Mouse (Mus musculus) hindbrain, embryonic 11.5 days (tissue): Measurements from ENCODE around the gene Mex3d. TPM values are rescaled to one million over a fixed set of nuclear protein-coding genes. Genes with fewer than 3 reads are reported as not detected.

Experiments used
- ATAC-seq: fragments of 200-750 bp; cut with Nextera tagmentation; 2 replicates; pipeline ENCODE4 v1.8.0; 2017; ENCODE audit warnings: mild to moderate bottlenecking, moderate TSS enrichment, moderate library complexity; ENCODE audit not compliant: low FRiP score
- DNase-seq: peaks from one replicate; pipeline ENCODE4 v3.0.0-alpha.2; 2015; ENCODE audit warnings: low spot score
- H3K27ac ChIP-seq: fragments of 300-500 bp; sonication (generic); 2 replicates; pipeline ENCODE4 v1.5.1; 2014; ENCODE audit warnings: mild to moderate bottlenecking, low read depth, low read length
- H3K27me3 ChIP-seq: fragments of 300-500 bp; sonication (generic); 2 replicates; pipeline ENCODE4 v1.6.1; 2014; ENCODE audit warnings: mild to moderate bottlenecking, low read length, moderate library complexity, mixed read lengths; ENCODE audit not compliant: control insufficient read depth, insufficient read depth
- H3K36me3 ChIP-seq: fragments of 300-500 bp; sonication (generic); 2 replicates; pipeline ENCODE4 v1.6.1; 2014; ENCODE audit warnings: mild to moderate bottlenecking, low read length, moderate library complexity, mixed read lengths; ENCODE audit not compliant: control insufficient read depth, insufficient read depth
- H3K4me1 ChIP-seq: fragments of 300-500 bp; sonication (generic); replicated peaks from 2 replicates; pipeline ENCODE4 v1.6.1; 2014; ENCODE audit warnings: low read length, mixed read lengths; ENCODE audit not compliant: control insufficient read depth, insufficient read depth
- H3K4me2 ChIP-seq: fragments of 300-500 bp; sonication (generic); replicated peaks from 2 replicates; pipeline ENCODE4 v1.6.1; 2014; ENCODE audit warnings: mild to moderate bottlenecking, low read depth, low read length
- H3K4me3 ChIP-seq: fragments of 300-500 bp; sonication (generic); 2 replicates; pipeline ENCODE4 v1.5.1; 2014; ENCODE audit warnings: low read depth, low read length
- H3K9ac ChIP-seq: fragments of 300-500 bp; sonication (generic); 2 replicates; pipeline ENCODE4 v1.6.1; 2014; ENCODE audit warnings: low read depth, low read length
- H3K9me3 ChIP-seq: fragments of 300-500 bp; sonication (generic); 2 replicates; pipeline ENCODE4 v1.6.1; 2016; ENCODE audit warnings: low read length; ENCODE audit not compliant: control insufficient read depth
- WGBS: fragments of 180-500 bp; shearing (Covaris S2); extraction: QIAGEN DNeasy Blood & Tissue Kit; methylation state at CpG from one replicate; pipeline ENCODE4 v1.1.7; 2014; 5-methylcytosine and 5-hydroxymethylcytosine counted together
- polyA plus RNA-seq: library from polyadenylated mRNA; unstranded; fragments of >200 nt; fragmentation: Nextera tagmentation; extraction: Ambion mirVana; gene quantifications from 2 replicates; pipeline ENCODE4 v1.2.1, GENCODE M21; 2014

Gene Mex3d
- polyA plus RNA-seq, 1 experiment from 2014 or later, result 14.7 TPM

DNA sequence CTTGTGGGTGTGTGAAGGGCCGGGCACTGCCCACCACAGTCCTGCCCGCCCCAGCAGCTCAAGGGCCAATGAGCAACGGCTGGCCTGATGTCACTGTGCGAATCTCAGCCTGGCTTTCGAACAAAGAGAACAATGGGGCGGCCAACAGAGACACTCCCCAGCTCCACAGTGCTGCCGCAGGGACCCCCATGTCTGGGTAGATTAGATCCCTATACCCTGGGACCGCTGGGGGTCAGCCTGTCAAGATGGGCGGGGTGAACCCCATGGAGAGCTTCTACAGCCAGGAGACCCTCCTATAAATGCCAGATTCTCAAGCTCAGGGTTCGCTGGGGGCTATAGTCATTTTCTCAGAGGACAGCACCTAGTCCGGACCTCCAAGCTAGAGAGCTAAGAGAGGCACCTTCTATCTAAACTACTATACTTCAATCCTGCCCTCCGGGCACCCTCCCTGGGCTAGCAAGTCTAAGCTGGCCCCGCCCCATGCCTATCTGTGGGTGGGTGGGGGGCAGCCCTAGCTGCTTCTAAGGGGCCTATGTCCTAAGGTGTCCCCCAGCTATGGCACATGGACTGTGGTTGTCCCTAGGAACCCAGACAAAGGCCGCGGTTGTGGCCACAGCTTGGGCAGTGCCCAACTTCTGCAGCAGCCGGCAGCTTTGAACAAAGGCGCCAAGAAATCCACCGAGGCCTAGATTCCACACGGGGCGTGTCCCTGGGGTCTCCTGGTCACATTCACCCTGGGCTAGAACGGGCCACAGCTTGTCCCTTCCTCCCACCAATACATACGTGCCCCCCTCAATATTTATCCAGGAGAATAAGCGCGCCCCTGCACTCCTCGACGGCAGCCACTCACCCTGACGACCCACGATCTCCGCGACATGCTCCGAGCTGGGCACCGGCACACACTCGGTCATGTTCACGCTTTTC, 1.4 kb downstream of the Mex3d start:
- peak overlapping the region; percentile 80 for H3K4me2 ChIP-seq
- ATAC-seq (peak; percentile 77), DNase-seq (peak; percentile 82)
- H3K27ac ChIP-seq, result peak overlapping the region; percentile 99
- peak overlapping the region; percentile 98 for H3K4me3 ChIP-seq
- H3K9ac ChIP-seq, result peak overlapping the region; percentile 100
- H3K4me1 ChIP-seq, result peaks cover 12% of the 10 kb centered on the region
- H3K9me3 ChIP-seq, result no peaks in the 10 kb centered on the region
- WGBS, result 1% methylated on average over 34 of the region's 34 CpGs
- no peaks in the 10 kb centered on the region for H3K27me3 ChIP-seq
- peaks cover 17% of the 10 kb centered on the region for H3K36me3 ChIP-seq

DNA sequence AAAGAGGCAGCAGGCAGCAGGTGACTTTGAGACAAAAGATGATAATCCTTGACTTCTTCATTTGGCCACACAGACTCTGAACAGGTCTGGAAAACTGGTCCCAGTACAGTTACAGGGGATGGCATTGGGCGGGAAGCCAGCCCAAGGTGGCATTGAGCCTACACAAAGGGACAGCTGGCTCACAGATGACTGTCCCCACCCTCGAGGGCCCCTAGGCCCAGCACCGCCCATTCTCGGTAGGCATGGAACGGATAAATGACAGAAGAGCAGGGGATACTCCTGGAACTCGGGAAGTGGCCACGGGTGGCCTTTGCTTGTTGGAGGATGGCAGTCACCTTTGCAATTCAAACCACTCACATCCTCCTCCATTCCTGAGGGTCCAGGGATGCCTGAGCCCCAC, 2.1 kb downstream of the Mex3d start:
- peak overlapping the region; percentile 100 for H3K9ac ChIP-seq
- peaks cover 12% of the 10 kb centered on the region for H3K4me1 ChIP-seq
- peak overlapping the region; percentile 80 for H3K4me2 ChIP-seq
- no peaks in the 10 kb centered on the region for H3K27me3 ChIP-seq
- peaks cover 21% of the 10 kb centered on the region for H3K36me3 ChIP-seq
- H3K9me3 ChIP-seq, result no peaks in the 10 kb centered on the region
- H3K4me3 ChIP-seq, result peak overlapping the region; percentile 98
- ATAC-seq (peak; percentile 21), DNase-seq (no peak)
- 16% methylated on average over 7 of the region's 7 CpGs for WGBS
- H3K27ac ChIP-seq, result peak overlapping the region; percentile 99

DNA sequence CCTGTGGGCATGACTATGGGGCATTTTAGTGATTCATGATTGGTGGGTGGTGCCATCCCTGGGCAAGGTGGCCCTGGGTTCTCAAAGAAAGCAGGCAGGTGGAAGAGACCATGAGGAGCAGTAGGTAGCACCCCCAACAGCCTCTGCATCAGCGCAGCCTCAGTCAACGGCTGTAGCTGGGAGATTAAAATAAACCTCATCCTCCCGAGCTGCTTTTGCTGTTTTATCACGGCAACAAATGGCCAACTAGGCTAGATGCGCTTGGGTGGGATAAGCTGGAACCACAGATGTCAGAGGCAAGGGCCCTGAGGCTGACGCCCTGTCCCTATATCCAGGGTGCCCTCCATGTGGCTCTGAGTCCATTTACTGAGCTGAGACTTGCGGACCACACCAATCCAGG, 2.8 kb downstream of the Mex3d start:
- Histone ChIP-seq H3K27ac (peak overlapping the region; percentile 99), H3K4me1 (peaks cover 12% of the 10 kb centered on the region), H3K4me2 (peak overlapping the region; percentile 80), H3K36me3 (peaks cover 21% of the 10 kb centered on the region), H3K27me3 (no peaks in the 10 kb centered on the region), H3K9ac (peak overlapping the region; percentile 100), H3K9me3 (no peaks in the 10 kb centered on the region), H3K4me3 (peak overlapping the region; percentile 98)
- ATAC-seq, result no peak
- no peak for DNase-seq
- WGBS, result 82% methylated on average over 7 of the region's 7 CpGs

DNA sequence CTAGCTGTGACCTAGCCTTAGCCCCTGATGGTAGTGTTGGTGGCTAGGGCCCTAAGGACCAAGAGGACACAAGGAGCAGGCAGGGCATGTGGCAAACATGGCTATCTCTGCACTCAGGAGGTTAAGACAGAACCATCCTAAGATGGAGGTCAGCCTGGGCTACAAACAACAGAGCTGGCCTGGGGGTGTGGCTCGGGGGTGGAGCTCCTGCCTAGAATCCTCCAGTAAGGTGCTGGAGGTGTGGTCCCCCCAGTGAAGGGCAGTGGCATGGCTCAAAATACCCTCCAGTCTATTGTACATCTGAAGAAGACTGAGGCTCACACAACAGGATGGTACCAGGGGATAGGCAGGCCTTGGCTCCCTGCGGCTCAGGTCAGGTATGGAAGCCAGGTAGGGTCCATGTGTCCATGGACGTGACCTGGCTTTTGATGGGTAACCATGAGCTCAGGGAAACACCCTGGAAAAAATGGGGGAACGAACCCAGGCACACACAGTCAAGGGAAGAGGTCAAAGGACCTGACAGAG, 3.3 kb downstream of the Mex3d start:
- Histone ChIP-seq H3K36me3 (peaks cover 21% of the 10 kb centered on the region), H3K9ac (peak overlapping the region; percentile 100; the same call in 1 of the 2 replicates), H3K4me3 (peak overlapping the region; percentile 98), H3K27ac (no peak overlapping the region), H3K27me3 (no peaks in the 10 kb centered on the region), H3K9me3 (no peaks in the 10 kb centered on the region), H3K4me1 (peaks cover 12% of the 10 kb centered on the region), H3K4me2 (peak overlapping the region; percentile 80)
- ATAC-seq, result no peak
- no peak for DNase-seq
- WGBS, result 88% methylated on average over 4 of the region's 4 CpGs

DNA sequence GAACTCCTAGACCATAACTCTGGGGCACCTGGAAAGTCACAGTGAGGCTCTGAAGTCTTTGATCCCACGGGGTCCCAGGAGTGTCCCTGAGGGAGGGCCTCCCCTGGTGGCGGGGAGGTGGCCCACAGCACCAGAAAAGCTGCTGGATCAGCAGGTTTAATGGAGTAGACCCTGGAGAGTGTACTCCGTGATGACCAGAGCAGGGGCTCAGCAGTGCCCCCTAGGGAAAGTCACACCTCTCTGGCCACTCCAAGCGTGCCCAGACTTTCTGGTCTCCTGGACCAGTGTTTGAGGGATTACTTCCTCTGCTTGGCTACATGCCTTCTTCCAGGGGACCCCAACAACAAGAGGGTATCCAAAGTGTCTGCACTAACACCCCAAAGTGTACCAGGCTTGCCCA, 4.0 kb downstream of the Mex3d start:
- H3K36me3 ChIP-seq, result peaks cover 21% of the 10 kb centered on the region
- H3K9me3 ChIP-seq, result no peaks in the 10 kb centered on the region
- peak overlapping the region; percentile 80 for H3K4me2 ChIP-seq
- H3K4me1 ChIP-seq, result peaks cover 12% of the 10 kb centered on the region
- 72% methylated on average over 4 of the region's 4 CpGs for WGBS
- peak overlapping the region; percentile 47; the same call in 1 of the 2 replicates for H3K9ac ChIP-seq
- no peak overlapping the region for H3K27ac ChIP-seq
- ATAC-seq, result no peak
- no peaks in the 10 kb centered on the region for H3K27me3 ChIP-seq
- H3K4me3 ChIP-seq, result 0 out of 2 replicates have a peak overlapping the region, but pooled peaks have one; percentile 10
- DNase-seq, result no peak

DNA sequence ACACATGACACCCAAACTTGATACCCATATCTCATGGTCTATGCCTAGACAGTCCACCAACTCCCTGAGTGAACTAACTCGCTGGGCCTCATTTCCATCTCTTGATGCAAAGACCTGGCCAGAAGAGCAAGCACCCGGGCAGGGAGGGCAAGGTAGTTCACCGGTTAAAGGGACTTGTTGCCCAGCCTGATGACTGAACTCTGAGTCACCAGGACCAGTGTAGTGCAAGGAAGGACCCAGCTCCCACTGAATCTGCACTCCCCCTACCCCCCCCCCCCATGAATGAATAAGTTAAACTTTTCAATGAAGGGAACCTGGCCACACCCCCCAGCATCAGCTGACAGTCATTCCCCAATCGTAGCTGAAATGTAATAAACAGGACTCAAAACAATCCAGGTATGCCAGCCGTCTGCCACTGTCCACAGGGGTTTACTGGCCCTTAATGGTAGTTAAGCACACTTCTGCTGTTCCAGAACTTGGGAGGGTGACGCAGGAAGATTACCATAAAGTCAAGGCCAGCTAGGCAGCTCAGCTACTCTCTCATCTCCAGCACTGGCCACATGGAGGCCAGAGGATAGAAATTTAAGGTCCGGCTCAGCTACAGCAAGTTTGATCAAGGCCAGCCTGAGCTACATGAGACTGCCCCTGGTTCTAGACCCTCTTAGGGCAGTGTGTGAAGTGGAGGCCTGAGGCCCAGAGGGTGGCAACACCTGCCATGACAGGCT, 4.7 kb downstream of the Mex3d start:
- Histone ChIP-seq H3K9ac (no peak overlapping the region), H3K27me3 (no peaks in the 10 kb centered on the region), H3K4me3 (no peak overlapping the region), H3K4me2 (peak overlapping the region; percentile 80; the same call in 1 of the 2 replicates), H3K27ac (no peak overlapping the region), H3K4me1 (peaks cover 12% of the 10 kb centered on the region), H3K36me3 (peaks cover 21% of the 10 kb centered on the region), H3K9me3 (no peaks in the 10 kb centered on the region)
- 90% methylated on average over 7 of the region's 7 CpGs for WGBS
- ATAC-seq (no peak), DNase-seq (no peak)

DNA sequence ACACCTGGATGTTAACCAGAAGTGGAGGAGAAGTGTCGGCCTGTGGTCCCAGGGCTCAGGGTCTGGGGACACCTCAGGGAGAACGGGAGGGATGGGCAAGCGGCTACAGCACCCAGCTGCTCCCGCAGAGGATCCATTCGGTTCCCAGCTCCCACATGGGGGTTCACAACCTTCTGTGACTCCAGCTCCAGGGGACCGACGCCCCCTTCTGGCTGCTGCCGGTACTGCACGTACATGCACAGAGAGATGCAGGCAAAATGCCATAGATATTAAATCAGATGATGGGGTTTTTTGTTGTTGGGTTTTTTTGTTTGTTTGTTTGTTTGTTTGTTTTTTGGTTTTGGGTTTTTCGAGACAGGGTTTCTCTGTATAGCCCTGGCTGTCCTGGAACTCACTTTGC, 9.7 kb downstream of the Mex3d start:
- ATAC-seq (no peak), DNase-seq (no peak)

DNA sequence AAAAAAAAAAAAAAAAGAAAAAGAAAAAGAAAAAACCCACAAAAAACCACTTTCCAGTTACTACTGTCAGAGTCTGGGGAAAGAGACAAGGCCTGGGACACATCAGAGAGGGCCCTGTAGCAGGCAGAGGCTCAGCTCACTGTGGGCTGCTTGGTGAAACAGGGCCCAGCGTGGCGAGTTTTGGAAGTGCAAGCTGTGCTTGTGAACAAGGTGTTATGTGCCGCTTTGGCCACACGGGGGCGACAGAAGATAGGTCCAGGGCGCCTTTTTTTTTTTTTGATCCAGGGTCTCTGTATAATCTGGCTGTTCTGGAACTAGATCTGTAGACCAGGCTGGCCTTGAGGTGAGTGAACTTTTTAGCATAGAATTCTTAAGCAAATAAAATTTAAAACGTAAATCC, 11.3 kb downstream of the Mex3d start:
- no peak overlapping the region for H3K4me2 ChIP-seq
- 2% methylated on average over 7 of the region's 7 CpGs for WGBS

More for the DNA sequence above, 9.7 kb downstream of the Mex3d start:
- Histone ChIP-seq H3K36me3 (peaks cover 14% of the 10 kb centered on the region), H3K27ac (no peak overlapping the region), H3K9ac (no peak overlapping the region), H3K4me3 (no peak overlapping the region), H3K27me3 (no peaks in the 10 kb centered on the region), H3K9me3 (no peaks in the 10 kb centered on the region), H3K4me1 (no peaks in the 10 kb centered on the region), H3K4me2 (no peak overlapping the region)
- WGBS, result 48% methylated on average over 10 of the region's 10 CpGs

More for the DNA sequence above, 11.3 kb downstream of the Mex3d start:
- Histone ChIP-seq H3K27me3 (no peaks in the 10 kb centered on the region), H3K4me3 (no peak overlapping the region), H3K27ac (no peak overlapping the region), H3K36me3 (peaks cover 4% of the 10 kb centered on the region), H3K4me1 (no peaks in the 10 kb centered on the region), H3K9ac (no peak overlapping the region), H3K9me3 (no peaks in the 10 kb centered on the region)
- peak; percentile 97 for DNase-seq
- no peak for ATAC-seq
